Mouse (Mus musculus) Patski (cell line): ENCODE measurements around the gene Camk1g. TPM values are rescaled to one million over a fixed set of nuclear protein-coding genes. Genes with fewer than 3 reads are reported as not detected.

ENCODE experiments used
- ATAC-seq: fragments of 100-300 bp; one replicate; pipeline ENCODE4 v1.8.0; 2021
- CTCF ChIA-PET: fragments of 350-600 bp; sonication (Branson Sonifier 250); formaldehyde crosslinking; loops from one replicate; lab custom pipeline; 2022; ENCODE audit warnings: inconsistent platforms; lab: Charles Lee
- POLR2A ChIA-PET: fragments of 350-600 bp; sonication (Branson Sonifier 250); formaldehyde crosslinking; loops from one replicate; lab custom pipeline; 2022; ENCODE audit warnings: antibody characterized with exemption, inconsistent platforms; lab: Charles Lee
- DNase-seq: peaks from one replicate; pipeline ENCODE4 v3.0.0-alpha.2; 2011; ENCODE audit warnings: low read depth, low spot score
- H3K27me3 ChIP-seq: fragments of 371-371 bp; one replicate; pipeline ENCODE4 v1.5.1; 2021
- CTCF ChIP-seq: fragments of 100-300 bp; IDR thresholded peaks from one replicate; pipeline ENCODE4 v1.5.1; 2021
- in situ Hi-C: fragments of 300-500 bp; cut with MboI; formaldehyde crosslinking; loops from 3 replicates; pipeline ENCODE4 v1.11.1; 2018; ENCODE audit warnings: low pct_unique_long_range_greater_than_20kb, mixed read lengths
- polyA plus RNA-seq: library from polyadenylated mRNA; unstranded; gene quantifications from one replicate; pipeline ENCODE4 v1.2.3, GENCODE M21; 2021

The Camk1g gene
- polyA plus RNA-seq, 1 experiment from 2014 or later, result 0.69 TPM

GRCm38 (mm10) chr1:193311596-193311995, 58.5 kb downstream of the Camk1g start:
- H3K27me3 ChIP-seq, result no peaks in the 10 kb centered on the region
- in situ Hi-C loops, result no loop called here
- ChIA-PET POLR2A (interaction anchor here (1.0 kb wide), 1 partner anchor 13 kb away, joined by 3 read pairs; no protein-coding TSS in a partner anchor), CTCF (interaction anchor here (1.4 kb wide), 1 partner anchor 16 kb away, joined by 3 read pairs; no protein-coding TSS in a partner anchor)
- ATAC-seq (no peak), DNase-seq (no peak)
- TF ChIP-seq CTCF, result no peak

GRCm38 (mm10) chr1:193310519-193311085, 59.5 kb downstream of the Camk1g start:
- TF ChIP-seq CTCF, result no peak
- ChIA-PET CTCF (no interaction called here), POLR2A (interaction anchor here (0.7 kb wide), 1 partner anchor 822 kb away, joined by 3 read pairs; no protein-coding TSS in a partner anchor)
- in situ Hi-C loops, result no loop called here
- ATAC-seq (no peak), DNase-seq (no peak)
- H3K27me3 ChIP-seq, result no peaks in the 10 kb centered on the region

- POLR2A ChIA-PET, result interaction anchor here (0.7 kb wide), 1 partner anchor 822 kb away, joined by 3 read pairs; no protein-coding TSS in a partner anchor
- in situ Hi-C loops, result no loop called here
- DNase-seq, result no peak
- no peaks in the 10 kb centered on the region for H3K27me3 ChIP-seq
- TF ChIP-seq CTCF, result no peak
- CTCF ChIA-PET, result no interaction called here
- ATAC-seq, result no peak
These were observed 60.1 kb downstream of the Camk1g start for GRCm38 (mm10) chr1:193309785-193310518.

GRCm38 (mm10) chr1:193306832-193307231, 63.3 kb downstream of the Camk1g start:
- ChIA-PET CTCF (interaction anchor here (1.5 kb wide), 1 partner anchor 11 kb away, joined by 4 read pairs; no protein-coding TSS in a partner anchor), POLR2A (no interaction called here)
- DNase-seq, result no peak
- TF ChIP-seq CTCF, result no peak
- H3K27me3 ChIP-seq, result no peaks in the 10 kb centered on the region
- no peak for ATAC-seq
- in situ Hi-C loops, result no loop called here

- TF ChIP-seq CTCF, result no peak
- no peaks in the 10 kb centered on the region for H3K27me3 ChIP-seq
- DNase-seq (no peak), ATAC-seq (no peak)
- ChIA-PET POLR2A (no interaction called here), CTCF (interaction anchor here (0.8 to 1.4 kb wide), 3 partner anchors 9 to 81 kb away, joined by 3 to 5 read pairs (median 4); no protein-coding TSS in a partner anchor)
- in situ Hi-C loops, result no loop called here
These were observed 64.7 kb downstream of the Camk1g start for GRCm38 (mm10) chr1:193305386-193305785.

GRCm38 (mm10) chr1:193303096-193303495, 67.0 kb downstream of the Camk1g start:
- in situ Hi-C loops, result no loop called here
- no peaks in the 10 kb centered on the region for H3K27me3 ChIP-seq
- ChIA-PET POLR2A (interaction anchor here (0.5 to 0.6 kb wide), 2 partner anchors 48 to 429 kb away, joined by 3 read pairs; no protein-coding TSS in a partner anchor), CTCF (interaction anchor here (1.2 kb wide), 1 partner anchor 13 kb away, joined by 5 read pairs; no protein-coding TSS in a partner anchor)
- ATAC-seq, result no peak
- no peak for TF ChIP-seq CTCF
- DNase-seq, result no peak

GRCm38 (mm10) chr1:193302093-193302405, 68.0 kb downstream of the Camk1g start:
- no peaks in the 10 kb centered on the region for H3K27me3 ChIP-seq
- in situ Hi-C loops, result no loop called here
- ChIA-PET CTCF (interaction anchor here (0.6 to 1.2 kb wide), 2 partner anchors 24 to 172 kb away, joined by 3 read pairs; partner anchors contain the start of gene Diexf), POLR2A (no interaction called here)
- ATAC-seq (no peak), DNase-seq (no peak)
- no peak for TF ChIP-seq CTCF

- no peaks in the 10 kb centered on the region for H3K27me3 ChIP-seq
- ATAC-seq (no peak), DNase-seq (no peak)
- POLR2A ChIA-PET, result no interaction called here
- in situ Hi-C loops, result no loop called here
- no peak for TF ChIP-seq CTCF
- CTCF ChIA-PET, result interaction anchor here (0.6 to 1.2 kb wide), 2 partner anchors 24 to 172 kb away, joined by 3 read pairs; partner anchors contain the start of gene Diexf
These were observed 68.6 kb downstream of the Camk1g start for GRCm38 (mm10) chr1:193301216-193302092.

GRCm38 (mm10) chr1:193299995-193300394, 70.1 kb downstream of the Camk1g start:
- CTCF ChIA-PET, result interaction anchor here (0.8 kb wide), 1 partner anchor 45 kb away, joined by 3 read pairs; no protein-coding TSS in a partner anchor
- no peak for DNase-seq
- no peak for ATAC-seq
- in situ Hi-C loops, result no loop called here
- TF ChIP-seq CTCF, result no peak
- no peaks in the 10 kb centered on the region for H3K27me3 ChIP-seq
- POLR2A ChIA-PET, result no interaction called here

GRCm38 (mm10) chr1:193298141-193298765, 71.8 kb downstream of the Camk1g start:
- in situ Hi-C loops, result no loop called here
- no peaks in the 10 kb centered on the region for H3K27me3 ChIP-seq
- TF ChIP-seq CTCF, result no peak
- CTCF ChIA-PET, result no interaction called here
- ATAC-seq, result peak; percentile 95
- peak; percentile 68 for DNase-seq
- POLR2A ChIA-PET, result interaction anchor here (0.6 to 0.8 kb wide), 2 partner anchors 13 to 615 kb away, joined by 3 read pairs; no protein-coding TSS in a partner anchor

Other genes with a start within 250 kb of the Camk1g start
- 16.2 TPM for gene Diexf, start 240.0 kb downstream of the Camk1g start, polyA plus RNA-seq
- 2.2 TPM for gene Irf6, start 217.2 kb downstream of the Camk1g start, polyA plus RNA-seq
- gene A130010J15Rik, start 202.3 kb downstream of the Camk1g start, polyA plus RNA-seq, result 7.3 TPM
- not detected for gene Traf3ip3, start 168.6 kb downstream of the Camk1g start, polyA plus RNA-seq
- gene Lamb3, start 162.6 kb downstream of the Camk1g start, polyA plus RNA-seq, result 0.17 TPM
- 0.19 TPM for gene Hsd11b1, start 106.2 kb downstream of the Camk1g start, polyA plus RNA-seq
- not detected for gene G0s2, start 97.1 kb downstream of the Camk1g start, polyA plus RNA-seq